Mouse (Mus musculus): ENCODE data around the gene Nt5dc1. TPM values are rescaled to one million over a fixed set of nuclear protein-coding genes. Genes with fewer than 3 reads are reported as not detected.

Nt5dc1 gene
- 37.1 TPM for polyA plus RNA-seq (2014; fragmentation: Illumina TruSeq; extraction: RNeasy Lipid Tissue Mini Kit (QIAGEN cat#74804); ENCODE audit: low read depth, low replicate concordance)

GRCm38 (mm10) chr10:34418204-34418756, at the start of gene Nt5dc1:
TSS of gene Nt5dc1 (minus strand) at chr10:34418552.

GRCm38 (mm10) chr10:34389681-34390080, 28.7 kb downstream of the Nt5dc1 start, which contains the start of gene Col10a1:
TSS of gene Col10a1 (plus strand) at chr10:34389981.

GRCm38 (mm10) chr10:34297299-34297979, 120.9 kb downstream of the Nt5dc1 start, which contains the start of gene Tspyl4:
TSS of gene Tspyl4 (plus strand) at chr10:34297442.

GRCm38 (mm10) chr10:34281962-34282388, 136.4 kb downstream of the Nt5dc1 start, which contains the start of gene Tspyl1:
TSS of gene Tspyl1 (plus strand) at chr10:34282190.

Other genes with a start within 250 kb of the Nt5dc1 start
- 2.3 TPM for gene Dse, start 210.8 kb downstream of the Nt5dc1 start, polyA plus RNA-seq (2014; fragmentation: Illumina TruSeq; extraction: RNeasy Lipid Tissue Mini Kit (QIAGEN cat#74804); ENCODE audit: low read depth, low replicate concordance)
- gene Tspyl1, start 136.4 kb downstream of the Nt5dc1 start, polyA plus RNA-seq (2014; fragmentation: Illumina TruSeq; extraction: RNeasy Lipid Tissue Mini Kit (QIAGEN cat#74804); ENCODE audit: low read depth, low replicate concordance): 14.4 TPM
- gene Tspyl4, start 121.1 kb downstream of the Nt5dc1 start, polyA plus RNA-seq (2014; fragmentation: Illumina TruSeq; extraction: RNeasy Lipid Tissue Mini Kit (QIAGEN cat#74804); ENCODE audit: low read depth, low replicate concordance): 29.8 TPM
- gene Col10a1, start 28.6 kb downstream of the Nt5dc1 start, polyA plus RNA-seq (2014; fragmentation: Illumina TruSeq; extraction: RNeasy Lipid Tissue Mini Kit (QIAGEN cat#74804); ENCODE audit: low read depth, low replicate concordance): not detected
- 0.98 TPM for gene Frk, start 64.8 kb upstream of the Nt5dc1 start, polyA plus RNA-seq (2014; fragmentation: Illumina TruSeq; extraction: RNeasy Lipid Tissue Mini Kit (QIAGEN cat#74804); ENCODE audit: low read depth, low replicate concordance)

Data from testis, adult 10 weeks (tissue).